Mouse (Mus musculus) CD8-positive naive resting alpha-beta T cell, adult 57 days (primary cell): ENCODE data around the gene Slc34a1. TPM values are rescaled to one million over a fixed set of nuclear protein-coding genes. Genes with fewer than 3 reads are reported as not detected.

ENCODE experiments used
- total RNA-seq: library from RNA; stranded (reverse); gene quantifications from one replicate; pipeline ENCODE4 v1.2.4, GENCODE M21; 2023

Gene Slc34a1
- total RNA-seq: not detected

GRCm38 (mm10) chr13:55398088-55398487, at the start of gene Slc34a1:
Gene Slc34a1 (plus strand): TSS chr13:55398187.

GRCm38 (mm10) chr13:55362453-55363060, 35.4 kb upstream of the Slc34a1 start, which contains the start of gene Lman2:
Gene Lman2 (minus strand): TSS chr13:55362783.

DNA sequence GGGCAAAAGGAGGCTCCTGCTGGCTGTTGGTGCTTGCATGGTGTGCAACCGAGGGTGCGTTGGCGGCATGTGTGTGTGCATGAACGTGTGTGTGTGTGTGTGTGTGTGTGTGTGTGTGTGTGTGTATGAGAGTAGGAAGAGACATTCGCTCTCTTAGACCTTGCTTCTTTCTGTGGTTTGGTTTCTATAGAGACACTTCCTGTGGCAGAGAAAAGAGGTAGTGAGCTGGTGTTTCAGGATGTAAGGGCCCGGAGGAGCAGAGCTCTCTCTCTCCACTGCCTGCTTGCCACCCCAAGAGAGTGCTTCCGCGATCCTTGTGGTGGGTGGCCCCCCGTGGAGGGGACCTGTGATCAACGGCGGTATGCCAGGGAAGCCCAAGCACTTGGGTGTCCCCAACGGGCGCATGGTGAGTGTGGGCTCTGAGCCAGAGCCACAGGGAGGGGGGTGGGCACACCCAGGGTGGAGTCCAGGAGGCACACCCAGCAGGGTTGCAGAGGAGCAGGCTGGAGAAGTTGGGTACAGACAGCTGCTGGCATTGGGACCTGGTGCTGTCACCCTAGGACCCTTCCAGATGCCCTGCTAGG, 28.4 kb upstream of the Slc34a1 start, which contains the start of gene Rgs14:
Gene Rgs14, plus strand, starts transcription at position 202 of the 584 bp plus-strand sequence.

DNA sequence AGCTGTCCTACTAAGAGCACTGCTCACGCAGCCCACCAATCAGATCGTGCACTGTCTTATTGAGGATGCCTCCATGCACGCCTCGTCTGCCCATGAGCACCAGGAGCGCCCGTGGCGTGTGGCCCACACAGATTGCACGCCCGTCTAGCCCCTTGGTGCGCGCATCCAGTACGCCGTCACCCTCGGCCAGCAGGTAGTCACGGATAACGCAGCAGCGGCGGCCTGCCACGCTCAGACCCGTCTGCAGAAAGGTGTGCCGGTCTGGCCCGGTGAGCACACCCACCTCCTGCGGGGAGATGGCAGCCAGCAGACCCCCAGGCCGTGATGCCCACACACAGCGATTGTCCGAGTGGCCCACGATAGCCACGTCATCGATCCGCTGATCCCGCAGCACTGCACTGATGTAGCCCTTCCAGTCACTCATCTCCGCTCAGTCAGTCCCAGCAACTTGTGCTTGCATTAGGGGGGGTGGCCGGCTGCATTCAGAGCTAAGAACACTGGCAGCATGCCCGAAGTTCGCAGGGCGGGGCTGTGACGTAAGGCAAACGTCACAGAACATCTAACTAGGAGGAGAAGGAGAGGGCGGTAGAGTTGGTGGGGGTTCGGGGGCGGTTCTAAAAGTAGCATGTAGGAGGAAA, 16.9 kb downstream of the Slc34a1 start, which contains the start of gene Pfn3:
Gene Pfn3, minus strand, starts transcription at position 490 of the 638 bp plus-strand sequence.

GRCm38 (mm10) chr13:55426613-55427012, 28.6 kb downstream of the Slc34a1 start, which contains the start of gene F12:
Gene F12 (minus strand): TSS chr13:55426793.

GRCm38 (mm10) chr13:55444937-55445315, 46.9 kb downstream of the Slc34a1 start, which contains the start of gene Grk6:
Gene Grk6 (plus strand): TSS chr13:55445072.

GRCm38 (mm10) chr13:55464027-55464884, 66.3 kb downstream of the Slc34a1 start, which contains the start of gene Prr7:
Gene Prr7 (plus strand): TSS chr13:55464267.

Other genes starting within 250 kb of the Slc34a1 start
- gene Fgfr4, start 245.5 kb upstream of the Slc34a1 start, total RNA-seq: not detected
- 173 TPM for gene Nsd1, start 188.4 kb upstream of the Slc34a1 start, total RNA-seq
- 131 TPM for gene Prelid1, start 77.7 kb upstream of the Slc34a1 start, total RNA-seq
- 51.4 TPM for gene Rab24, start 76.2 kb upstream of the Slc34a1 start, total RNA-seq
- gene Mxd3, start 68.4 kb upstream of the Slc34a1 start, total RNA-seq: 0.40 TPM
- 105 TPM for gene Lman2, start 35.4 kb upstream of the Slc34a1 start, total RNA-seq
- 73.8 TPM for gene Rgs14, start 28.5 kb upstream of the Slc34a1 start, total RNA-seq
- gene Pfn3, start 17.0 kb downstream of the Slc34a1 start, total RNA-seq: not detected
- gene F12, start 28.6 kb downstream of the Slc34a1 start, total RNA-seq: 1.9 TPM
- gene Grk6, start 46.9 kb downstream of the Slc34a1 start, total RNA-seq: 432 TPM
- 43.9 TPM for gene Prr7, start 66.1 kb downstream of the Slc34a1 start, total RNA-seq
- 0.34 TPM for gene Dbn1, start 89.9 kb downstream of the Slc34a1 start, total RNA-seq
- gene Pdlim7, start 115.5 kb downstream of the Slc34a1 start, total RNA-seq: 7.9 TPM
- gene Dok3, start 131.1 kb downstream of the Slc34a1 start, total RNA-seq: 17.9 TPM
- gene Ddx41, start 138.5 kb downstream of the Slc34a1 start, total RNA-seq: 74.7 TPM
- gene Fam193b, start 172.9 kb downstream of the Slc34a1 start, total RNA-seq: 177 TPM
- gene Tmed9, start 175.5 kb downstream of the Slc34a1 start, total RNA-seq: 100 TPM
- gene B4galt7, start 201.7 kb downstream of the Slc34a1 start, total RNA-seq: 39.6 TPM
- gene Caml, start 224.8 kb downstream of the Slc34a1 start, total RNA-seq: 18.8 TPM
- gene Ddx46, start 236.8 kb downstream of the Slc34a1 start, total RNA-seq: 96.0 TPM